Mouse (Mus musculus) liver, embryonic 14.5 days (tissue): ENCODE data around the gene Tmem121. TPM values are rescaled to one million over a fixed set of nuclear protein-coding genes. Genes with fewer than 3 reads are reported as not detected.

Experiments
- ATAC-seq: fragments of 200-750 bp; cut with Nextera tagmentation; 2 replicates; pipeline ENCODE4 v1.8.0; 2017; ENCODE audit warnings: moderate number of reproducible peaks, mild to moderate bottlenecking, moderate library complexity; ENCODE audit not compliant: insufficient read depth
- DNase-seq, 3 experiments: peaks; one replicate each; pipeline ENCODE4 v3.0.0-alpha.2; 2012 to 2013; ENCODE audit warnings: low read depth in 3 of 3, low spot score in 3 of 3
- H3K27ac ChIP-seq: fragments of 300-500 bp; sonication (generic); 2 replicates; pipeline ENCODE4 v1.5.1; 2014; ENCODE audit warnings: moderate library complexity, mild to moderate bottlenecking, control low read depth, inconsistent platforms
- H3K27me3 ChIP-seq: fragments of 300-500 bp; sonication (generic); 2 replicates; pipeline ENCODE4 v1.6.1; 2014; ENCODE audit warnings: mild to moderate bottlenecking, low read length, moderate library complexity; ENCODE audit not compliant: control insufficient read depth, insufficient read depth
- H3K36me3 ChIP-seq: fragments of 300-500 bp; sonication (generic); replicated peaks from 2 replicates; pipeline ENCODE4 v1.6.1; 2014; ENCODE audit warnings: low read depth; ENCODE audit not compliant: control insufficient read depth, insufficient read depth
- H3K4me1 ChIP-seq, 2 experiments: fragments of 200-500 bp in 1 of 2; fragments of 300-500 bp in 1 of 2; sonication (generic) in 1 of 2; replicated peaks; 2 replicates each; pipeline ENCODE4 v1.6.1; 2012 to 2014; ENCODE audit warnings: antibody characterized with exemption in 1 of 2, inconsistent platforms in 1 of 2, low read length in 1 of 2; ENCODE audit not compliant: control insufficient read depth in 2 of 2, insufficient read depth in 2 of 2
- H3K4me2 ChIP-seq: fragments of 300-500 bp; sonication (generic); 2 replicates; pipeline ENCODE4 v1.6.1; 2014; ENCODE audit warnings: low read depth, mild to moderate bottlenecking, control low read depth, moderate library complexity
- H3K4me3 ChIP-seq, 2 experiments: fragments of 200-500 bp in 1 of 2; fragments of 300-500 bp in 1 of 2; sonication (generic) in 1 of 2; 2 replicates each; pipeline ENCODE4 v1.5.1; 2012 to 2014; ENCODE audit warnings: low read depth in 2 of 2, low read length in 2 of 2, mild to moderate bottlenecking in 2 of 2, control low read depth in 1 of 2, inconsistent platforms in 1 of 2, moderate library complexity in 1 of 2; ENCODE audit not compliant: insufficient read depth in 1 of 2
- H3K9ac ChIP-seq: fragments of 300-500 bp; sonication (generic); replicated peaks from 2 replicates; pipeline ENCODE4 v1.6.1; 2014; ENCODE audit warnings: mild to moderate bottlenecking, control low read depth, moderate library complexity
- H3K9me3 ChIP-seq: fragments of 300-500 bp; sonication (generic); 2 replicates; pipeline ENCODE4 v1.6.1; 2016; ENCODE audit warnings: low read length, mixed read lengths; ENCODE audit not compliant: control insufficient read depth
- CTCF ChIP-seq: IDR thresholded peaks from 2 replicates; pipeline ENCODE4 v1.5.1; 2016; ENCODE audit warnings: antibody characterized with exemption, low read depth, control low read depth
- EP300 ChIP-seq: IDR thresholded peaks from 2 replicates; pipeline ENCODE4 v1.6.1; 2016; ENCODE audit warnings: antibody characterized with exemption, low read depth
- WGBS: fragments of 180-500 bp; shearing (Covaris S2); extraction: QIAGEN DNeasy Blood & Tissue Kit; methylation state at CpG from one replicate; pipeline ENCODE4 v1.1.7; 2014; ENCODE audit not compliant: insufficient replicate concordance; 5-methylcytosine and 5-hydroxymethylcytosine counted together
- polyA plus RNA-seq, 2 experiments: library from polyadenylated mRNA; depleted of rRNA in 1 of 2; stranded (reverse) in 1 of 2; unstranded in 1 of 2; fragments of >200 nt; fragmentation: Nextera tagmentation in 1 of 2; extraction: Ambion mirVana in 1 of 2; gene quantifications; 2 replicates each; pipeline versions ENCODE4 v1.2.1 to v1.2.3; 2012 to 2014

The Tmem121 gene
- polyA plus RNA-seq, 2 experiments, result 0.11 to 0.29 TPM

- ATAC-seq, result no peak
Measured at GRCm38 (mm10) chr12:113176960-113177725, 8.6 kb upstream of the Tmem121 start.

GRCm38 (mm10) chr12:113181020-113181419 lies 4.7 kb upstream of the Tmem121 start:
- Histone ChIP-seq H3K9me3 (no peaks in the 10 kb centered on the region), H3K4me1 (no peaks in the 10 kb centered on the region), H3K27me3 (peaks cover 13% of the 10 kb centered on the region), H3K27ac (no peak overlapping the region), H3K36me3 (no peaks in the 10 kb centered on the region), H3K4me3 (no peak overlapping the region), H3K4me2 (no peak overlapping the region), H3K9ac (no peak overlapping the region)
- WGBS, result 56% methylated on average over 4 of the region's 4 CpGs
- TF ChIP-seq CTCF (no peak), EP300 (no peak)
- ATAC-seq (no peak), DNase-seq (no peak)

More at GRCm38 (mm10) chr12:113176960-113177725, 8.6 kb upstream of the Tmem121 start:
- no peak overlapping the region for H3K4me2 ChIP-seq
- TF ChIP-seq EP300 (no peak), CTCF (no peak)
- H3K4me3 ChIP-seq, result no peak overlapping the region
- H3K27ac ChIP-seq, result no peak overlapping the region
- WGBS, result 67% methylated on average over 18 of the region's 18 CpGs
- no peaks in the 10 kb centered on the region for H3K36me3 ChIP-seq
- DNase-seq, result no peak
- no peaks in the 10 kb centered on the region for H3K9me3 ChIP-seq
- H3K4me1 ChIP-seq, result no peaks in the 10 kb centered on the region
- H3K9ac ChIP-seq, result no peak overlapping the region
- H3K27me3 ChIP-seq, result no peaks in the 10 kb centered on the region

GRCm38 (mm10) chr12:113184945-113185344 lies 785 bp upstream of the Tmem121 start:
- 50% methylated on average over 5 of the region's 5 CpGs for WGBS
- no peaks in the 10 kb centered on the region for H3K4me1 ChIP-seq
- no peak for TF ChIP-seq CTCF
- TF ChIP-seq EP300, result no peak
- H3K4me3 ChIP-seq, result no peak overlapping the region
- no peaks in the 10 kb centered on the region for H3K36me3 ChIP-seq
- no peak overlapping the region for H3K4me2 ChIP-seq
- H3K9ac ChIP-seq, result no peak overlapping the region
- H3K27me3 ChIP-seq, result peaks cover 34% of the 10 kb centered on the region
- H3K9me3 ChIP-seq, result no peaks in the 10 kb centered on the region
- no peak for DNase-seq
- no peak overlapping the region for H3K27ac ChIP-seq
- no peak for ATAC-seq

- Histone ChIP-seq H3K4me1 (no peaks in the 10 kb centered on the region), H3K27ac (no peak overlapping the region), H3K27me3 (peaks cover 34% of the 10 kb centered on the region), H3K9me3 (no peaks in the 10 kb centered on the region), H3K4me3 (peak overlapping the region; percentile 5 to 39; a peak in 2 of 4 replicates), H3K4me2 (peak overlapping the region; percentile 48), H3K9ac (no peak overlapping the region), H3K36me3 (no peaks in the 10 kb centered on the region)
- WGBS, result 41% methylated on average over 12 of the region's 12 CpGs
- no peak for DNase-seq
- TF ChIP-seq CTCF (no peak), EP300 (no peak)
- ATAC-seq, result no peak
Measured at GRCm38 (mm10) chr12:113186326-113187010, 738 bp downstream of the Tmem121 start.

- 30% methylated on average over 4 of the region's 4 CpGs for WGBS
- Histone ChIP-seq H3K27ac (no peak overlapping the region), H3K4me1 (no peaks in the 10 kb centered on the region), H3K9me3 (no peaks in the 10 kb centered on the region), H3K4me2 (no peak overlapping the region; the same call in 1 of the 2 replicates), H3K4me3 (no peak overlapping the region), H3K9ac (no peak overlapping the region), H3K27me3 (peaks cover 34% of the 10 kb centered on the region), H3K36me3 (no peaks in the 10 kb centered on the region)
- DNase-seq (no peak), ATAC-seq (no peak)
- TF ChIP-seq EP300, result no peak
Measured at GRCm38 (mm10) chr12:113187011-113187375, 1.3 kb downstream of the Tmem121 start.
